Mouse (Mus musculus) adipocyte (in vitro differentiated cells): ENCODE data around the gene Itpk1.

Source experiments
- DNase-seq: peaks from one replicate; pipeline ENCODE4 v3.0.0-alpha.2; 2016; ENCODE audit warnings: low spot score

The Itpk1 gene

GRCm38 (mm10) chr12:102691180-102691579, 13.6 kb downstream of the Itpk1 start:
- DNase-seq = peak; percentile 96

- DNase-seq = no peak
These were observed 14.8 kb downstream of the Itpk1 start for GRCm38 (mm10) chr12:102689773-102690563.

- no peak for DNase-seq
These were observed 18.4 kb downstream of the Itpk1 start for GRCm38 (mm10) chr12:102686321-102686720.

- no peak for DNase-seq
These were observed 19.2 kb downstream of the Itpk1 start for GRCm38 (mm10) chr12:102685523-102685931.

GRCm38 (mm10) chr12:102684720-102685386, 19.9 kb downstream of the Itpk1 start:
- DNase-seq = no peak

GRCm38 (mm10) chr12:102683979-102684378, 20.8 kb downstream of the Itpk1 start:
- DNase-seq = no peak

- DNase-seq = no peak
These were observed 21.3 kb downstream of the Itpk1 start for GRCm38 (mm10) chr12:102683438-102683837.

- DNase-seq = peak; percentile 51
These were observed 21.9 kb downstream of the Itpk1 start for GRCm38 (mm10) chr12:102682722-102683299.

GRCm38 (mm10) chr12:102682085-102682484, 22.6 kb downstream of the Itpk1 start:
- no peak for DNase-seq

GRCm38 (mm10) chr12:102681590-102681989, 23.1 kb downstream of the Itpk1 start:
- DNase-seq = no peak

GRCm38 (mm10) chr12:102678820-102679219, 25.9 kb downstream of the Itpk1 start:
- no peak for DNase-seq

GRCm38 (mm10) chr12:102677089-102677488, 27.6 kb downstream of the Itpk1 start:
- no peak for DNase-seq

GRCm38 (mm10) chr12:102674556-102674955, 30.2 kb downstream of the Itpk1 start:
- DNase-seq = no peak

- no peak for DNase-seq
These were observed 30.6 kb downstream of the Itpk1 start for GRCm38 (mm10) chr12:102674123-102674522.

GRCm38 (mm10) chr12:102672857-102673839, 31.6 kb downstream of the Itpk1 start:
- no peak for DNase-seq

GRCm38 (mm10) chr12:102672176-102672575, 32.6 kb downstream of the Itpk1 start:
- DNase-seq = no peak

- DNase-seq = no peak
These were observed 33.9 kb downstream of the Itpk1 start for GRCm38 (mm10) chr12:102670848-102671247.

GRCm38 (mm10) chr12:102665465-102666202, 39.1 kb downstream of the Itpk1 start:
- DNase-seq = no peak

- no peak for DNase-seq
These were observed 40.7 kb downstream of the Itpk1 start for GRCm38 (mm10) chr12:102664052-102664448.

- no peak for DNase-seq
These were observed 41.2 kb downstream of the Itpk1 start for GRCm38 (mm10) chr12:102663349-102664051.
